Mouse (Mus musculus): ENCODE measurements around the gene Rad17.

Rad17 gene

GRCm38 (mm10) chr13:100650550-100651438, at the start of gene Rad17, which contains the start of gene Ak6:
Gene Rad17 (minus strand): TSS chr13:100651051.
Gene Ak6 (plus strand): TSS chr13:100650979.
- DNase-seq (ENCODE audit: low spot score in 2 of 2) = peak; percentile 89 to 95

GRCm38 (mm10) chr13:100698866-100699265, 48.0 kb upstream of the Rad17 start:
- DNase-seq (ENCODE audit: low spot score in 2 of 2) = no peak

DNA sequence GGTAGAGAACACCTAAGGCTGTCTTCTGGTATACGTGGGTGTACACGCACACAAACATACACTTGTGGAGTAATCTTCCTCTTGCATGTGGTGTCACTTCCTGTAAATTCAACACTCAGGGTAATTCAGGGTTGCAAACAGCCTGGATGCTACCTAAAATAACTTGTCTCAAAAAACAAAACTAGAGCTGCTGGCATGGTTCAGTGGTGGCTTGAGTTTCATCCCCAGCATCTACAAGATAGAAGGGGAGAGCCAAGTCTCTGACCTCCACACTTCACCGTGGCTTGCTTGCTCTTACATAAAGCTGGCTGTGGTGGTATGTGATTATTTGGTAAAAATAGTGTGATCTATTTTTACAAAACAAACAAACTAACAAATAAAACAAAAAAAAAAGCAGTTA, 46.7 kb upstream of the Rad17 start:
- DNase-seq (ENCODE audit: low spot score in 2 of 2) = no peak

- DNase-seq (ENCODE audit: low spot score in 2 of 2) = no peak
These were observed 36.7 kb upstream of the Rad17 start for GRCm38 (mm10) chr13:100687513-100687912.

GRCm38 (mm10) chr13:100684355-100684754, 33.5 kb upstream of the Rad17 start:
- DNase-seq (ENCODE audit: low spot score in 2 of 2) = no peak

DNA sequence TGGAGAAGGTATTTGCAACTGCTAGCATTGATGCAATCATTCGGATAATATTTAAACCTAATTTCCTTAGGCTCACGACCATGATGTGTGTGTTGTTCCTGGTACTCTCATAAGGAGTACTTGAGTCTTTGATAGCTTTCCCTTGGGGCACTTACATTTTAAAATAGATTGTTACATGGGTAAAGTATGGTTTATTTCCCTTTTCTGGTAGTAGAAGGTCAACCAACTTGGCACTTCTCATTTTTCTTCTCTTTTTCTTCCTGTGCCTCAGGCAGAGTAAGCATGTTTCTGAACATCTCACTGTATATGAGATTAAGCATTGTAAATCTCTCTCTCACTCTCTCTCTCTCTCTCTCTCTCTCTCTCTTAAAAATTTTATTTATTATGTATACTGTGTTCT, 32.0 kb upstream of the Rad17 start:
- no peak for DNase-seq (ENCODE audit: low spot score in 2 of 2)

- DNase-seq (ENCODE audit: low spot score in 2 of 2) = no peak
These were observed 30.8 kb upstream of the Rad17 start for GRCm38 (mm10) chr13:100681615-100682014.

- DNase-seq (ENCODE audit: low spot score in 2 of 2) = no peak
These were observed 25.2 kb upstream of the Rad17 start for GRCm38 (mm10) chr13:100675936-100676635.

GRCm38 (mm10) chr13:100670181-100670741, 19.4 kb upstream of the Rad17 start:
- DNase-seq (ENCODE audit: low spot score in 2 of 2) = no peak

GRCm38 (mm10) chr13:100669291-100670022, 18.6 kb upstream of the Rad17 start, which contains the start of gene Ccdc125:
Gene Ccdc125 (plus strand): TSS chr13:100669717.
- DNase-seq (ENCODE audit: low spot score in 2 of 2) = peak in 1 of 2 experiments; percentile 5

- peak; percentile 23 to 59 for DNase-seq (ENCODE audit: low spot score in 2 of 2)
These were observed 9.1 kb upstream of the Rad17 start for GRCm38 (mm10) chr13:100659864-100660456.

GRCm38 (mm10) chr13:100658091-100658490, 7.2 kb upstream of the Rad17 start:
- DNase-seq (ENCODE audit: low spot score in 2 of 2) = no peak

GRCm38 (mm10) chr13:100651439-100652186, 762 bp upstream of the Rad17 start, which contains the start of gene Taf9:
Gene Taf9 (plus strand): TSS chr13:100651579.
- DNase-seq (ENCODE audit: low spot score in 2 of 2) = no peak

DNA sequence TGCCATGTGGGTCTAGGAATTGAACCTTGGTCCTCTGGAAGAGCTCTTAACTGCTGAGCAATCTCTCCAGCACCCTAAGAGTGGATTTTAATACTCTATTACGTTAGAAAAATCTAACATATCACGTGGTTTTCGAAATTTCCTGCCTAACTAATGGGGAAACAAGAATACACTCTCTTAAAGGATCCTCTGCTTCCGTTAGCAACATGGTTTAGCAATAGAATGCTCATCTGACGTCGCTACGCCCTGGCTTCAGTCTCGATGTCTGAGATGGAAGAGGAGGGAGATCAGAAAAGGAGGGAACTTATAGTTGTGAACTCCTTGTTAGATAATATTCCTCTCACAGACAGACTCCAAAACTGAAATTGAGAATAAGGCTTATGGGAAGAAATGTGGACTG, 2.6 kb downstream of the Rad17 start:
- DNase-seq (ENCODE audit: low spot score in 2 of 2) = no peak

- DNase-seq (ENCODE audit: low spot score in 2 of 2) = peak in 1 of 2 experiments; percentile 33
These were observed 8.2 kb downstream of the Rad17 start for GRCm38 (mm10) chr13:100642471-100643209.

DNA sequence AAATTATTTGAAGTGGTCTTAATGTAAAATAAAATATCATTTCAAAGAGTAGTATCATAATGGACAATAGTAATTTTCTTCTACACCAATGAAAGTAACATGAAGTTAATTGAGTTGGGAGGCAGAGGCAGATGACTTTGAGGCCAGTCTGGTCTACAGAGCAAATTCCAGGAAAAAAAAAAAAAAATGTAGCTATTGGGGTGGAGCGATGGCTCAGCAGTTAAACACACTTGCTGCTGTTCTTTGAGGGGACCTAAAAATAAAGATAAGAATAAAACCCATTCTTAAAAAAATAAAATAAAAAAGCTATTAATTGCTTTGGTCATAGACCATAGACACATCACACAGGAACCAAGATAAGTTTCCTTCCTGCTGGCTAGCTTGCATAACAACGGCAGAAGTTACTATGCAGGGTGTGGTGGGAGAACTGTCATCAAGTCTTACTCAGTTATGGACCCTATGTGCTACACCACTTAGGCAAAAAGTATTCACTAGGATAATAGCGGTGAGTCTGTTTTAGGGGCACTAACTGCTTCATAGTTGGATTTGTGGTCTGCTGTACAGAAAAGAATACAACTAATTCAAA, 16.7 kb downstream of the Rad17 start:
- DNase-seq (ENCODE audit: low spot score in 2 of 2) = no peak

DNA sequence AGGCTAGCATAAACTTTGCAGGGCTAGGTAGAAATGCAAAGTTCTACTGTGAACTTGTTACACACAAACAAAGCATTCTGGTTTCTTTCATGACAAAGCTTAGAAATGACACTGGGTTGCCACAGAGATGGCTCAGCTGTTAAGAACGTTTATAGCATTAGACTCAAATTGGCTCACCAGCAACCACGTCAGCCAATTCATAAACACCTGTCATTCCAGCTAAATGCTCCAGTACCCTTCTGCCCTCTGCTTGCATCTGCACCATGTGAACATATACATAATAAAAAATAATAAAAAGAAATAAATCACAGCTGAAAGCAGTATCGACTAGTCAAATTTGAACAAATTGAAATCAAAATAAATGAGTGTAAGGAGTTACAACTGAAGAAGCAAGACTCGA, 28.6 kb downstream of the Rad17 start:
- no peak for DNase-seq (ENCODE audit: low spot score in 2 of 2)

GRCm38 (mm10) chr13:100617583-100617982, 33.3 kb downstream of the Rad17 start:
- no peak for DNase-seq (ENCODE audit: low spot score in 2 of 2)

Measured in natural killer cell, adult 2 months (primary cell).